Comparison of ENCODE assay signal across 14 mouse cellular contexts in genomic region chr16:29771320-29771719, GRCm38 (mm10).
DNase-seq lines count a peak whose midpoint lies in the region; ATAC-seq and TF ChIP-seq lines count a peak whose summit lies in the region.
"Had no signal": no experiment of that assay in that cellular context is flagged by ENCODE, and none has a peak within 500 bp of the region (broad histone marks: within the 10 kb centered on the region; RNA-seq: fewer than 3 reads in every experiment).

No protein-coding gene starts in this region.

- no peak for TF ChIP-seq CTCF in ES-Bruce4 (IDR thresholded peaks at IDR 0.05; ENCODE audit: low read depth, low read length)
- TF ChIP-seq CTCF in heart, adult 2 months (IDR thresholded peaks at IDR 0.05), result no peak

- 40% methylated on average over 4 of the region's 4 CpGs for WGBS in hindbrain, embryonic 16.5 days
- WGBS in hindbrain, embryonic 12.5 days, result 37% methylated on average over 4 of the region's 4 CpGs
- 44% methylated on average over 4 of the region's 4 CpGs for WGBS in forebrain, embryonic 11.5 days
- WGBS in limb, embryonic 12.5 days, result 27% methylated on average over 4 of the region's 4 CpGs
- 70% methylated on average over 4 of the region's 4 CpGs for WGBS in heart, adult 2 months

- H3K9me3 ChIP-seq in hindbrain, embryonic 16.5 days (ENCODE audit: control insufficient read depth, low read length), result no peaks in the 10 kb centered on the region
- H3K9me3 ChIP-seq in hindbrain, embryonic 12.5 days (replicated peaks), result no peaks in the 10 kb centered on the region; the same call in 1 of the 2 replicates
- H3K9me3 ChIP-seq in ES-Bruce4 (replicated peaks; ENCODE audit: control insufficient read depth, insufficient read depth, low read length, poor library complexity, severe bottlenecking), result no peaks in the 10 kb centered on the region
- H3K9me3 ChIP-seq in forebrain, embryonic 11.5 days (ENCODE audit: control insufficient read depth, low read length), result no peaks in the 10 kb centered on the region
- H3K9me3 ChIP-seq in limb, embryonic 12.5 days, result no peaks in the 10 kb centered on the region
- H3K9me3 ChIP-seq: liver, embryonic 15.5 days had no signal

- intact Hi-C loops in heart, adult 2 months (cut with DNase I), result no loop called here

- H3K27me3 ChIP-seq in hindbrain, embryonic 16.5 days (replicated peaks; ENCODE audit: control insufficient read depth, insufficient read depth, low read length), result no peaks in the 10 kb centered on the region
- peaks cover 34% of the 10 kb centered on the region for H3K27me3 ChIP-seq in hindbrain, embryonic 12.5 days
- no peaks in the 10 kb centered on the region for H3K27me3 ChIP-seq in ES-Bruce4 (ENCODE audit: control insufficient read depth, insufficient read depth, low read length, poor library complexity, severe bottlenecking)
- no peaks in the 10 kb centered on the region for H3K27me3 ChIP-seq in forebrain, embryonic 11.5 days (ENCODE audit: control insufficient read depth, insufficient read depth, low read length)
- 0 out of 2 replicates have a peak, but pooled peaks cover 4% of the 10 kb centered on the region for H3K27me3 ChIP-seq in limb, embryonic 12.5 days
- H3K27me3 ChIP-seq in heart, adult 2 months (ENCODE audit: control insufficient read depth, insufficient read depth, low read length), result no peaks in the 10 kb centered on the region
- H3K27me3 ChIP-seq: liver, embryonic 15.5 days had no signal

- no peak overlapping the region for H3K27ac ChIP-seq in hindbrain, embryonic 16.5 days (ENCODE audit: low read depth, low read length)
- H3K27ac ChIP-seq in hindbrain, embryonic 12.5 days, result no peak overlapping the region
- H3K27ac ChIP-seq in ES-Bruce4 (ENCODE audit: insufficient read depth, low read length), result peak overlapping the region; percentile 59
- H3K27ac ChIP-seq in forebrain, embryonic 11.5 days (ENCODE audit: low read depth, low read length), result no peak overlapping the region
- peak overlapping the region; percentile 85 for H3K27ac ChIP-seq in limb, embryonic 12.5 days
- no peak overlapping the region for H3K27ac ChIP-seq in heart, adult 2 months
- H3K27ac ChIP-seq: liver, embryonic 15.5 days had no signal

- H3K9ac ChIP-seq in hindbrain, embryonic 16.5 days (ENCODE audit: low read depth, low read length), result no peak overlapping the region
- no peak overlapping the region for H3K9ac ChIP-seq in hindbrain, embryonic 12.5 days
- H3K9ac ChIP-seq in ES-Bruce4 (ENCODE audit: low read depth, poor library complexity, severe bottlenecking), result 0 out of 2 replicates have a peak overlapping the region, but pooled peaks have one; percentile 43
- no peak overlapping the region for H3K9ac ChIP-seq in forebrain, embryonic 11.5 days (ENCODE audit: low read length)
- H3K9ac ChIP-seq in limb, embryonic 12.5 days (replicated peaks), result 0 out of 2 replicates have a peak overlapping the region, but pooled peaks have one; percentile 23
- no peak overlapping the region for H3K9ac ChIP-seq in heart, adult 2 months (ENCODE audit: low read depth, low read length)
- H3K9ac ChIP-seq: liver, embryonic 15.5 days had no signal

- H3K4me1 ChIP-seq in hindbrain, embryonic 16.5 days (ENCODE audit: control insufficient read depth, insufficient read depth, low read depth, low read length), result peaks cover 6% of the 10 kb centered on the region
- peaks cover 21% of the 10 kb centered on the region for H3K4me1 ChIP-seq in hindbrain, embryonic 12.5 days
- peaks cover 13% of the 10 kb centered on the region for H3K4me1 ChIP-seq in ES-Bruce4 (ENCODE audit: control insufficient read depth, insufficient read depth, low read length)
- no peaks in the 10 kb centered on the region; the same call in 1 of the 2 replicates for H3K4me1 ChIP-seq in forebrain, embryonic 11.5 days (replicated peaks; ENCODE audit: control insufficient read depth, insufficient read depth, low read length)
- peaks cover 59% of the 10 kb centered on the region for H3K4me1 ChIP-seq in limb, embryonic 12.5 days (replicated peaks)
- no peaks in the 10 kb centered on the region for H3K4me1 ChIP-seq in heart, adult 2 months (ENCODE audit: control insufficient read depth, insufficient read depth, low read length)
- H3K4me1 ChIP-seq: liver, embryonic 15.5 days had no signal

- no peak for DNase-seq in forebrain, embryonic 11.5 days (ENCODE audit: low spot score)
- no peak for DNase-seq in thymus, postnatal 14 days
- no peak for DNase-seq in heart, adult 2 months
- no peak for DNase-seq in adrenal gland, postnatal 10 days
- DNase-seq: heart, adult 11 months; heart, postnatal 36 days; kidney, postnatal 14 days; thymus, postnatal 4 days had no signal

- peak; percentile 42 for ATAC-seq in hindbrain, embryonic 16.5 days
- ATAC-seq in hindbrain, embryonic 12.5 days (ENCODE audit: low FRiP score), result no peak
- 0 out of 2 replicates have a peak, but pooled peaks have one; percentile 24 for ATAC-seq in forebrain, embryonic 11.5 days (replicated peaks; ENCODE audit: low FRiP score)
- no peak for ATAC-seq in limb, embryonic 12.5 days (ENCODE audit: insufficient number of reproducible peaks, insufficient read depth, low FRiP score, low TSS enrichment, low read depth)

- H3K79me2 ChIP-seq in heart, adult 2 months (replicated peaks; ENCODE audit: control insufficient read depth, insufficient read depth, low read length), result no peaks in the 10 kb centered on the region

- TF ChIP-seq POLR2A in ES-Bruce4 (IDR thresholded peaks at IDR 0.05; ENCODE audit: insufficient read depth, low read length), result no peak
- TF ChIP-seq POLR2A in heart, adult 2 months (IDR thresholded peaks at IDR 0.05; ENCODE audit: insufficient read depth, low read depth, low read length), result no peak

- no peaks in the 10 kb centered on the region for H3K36me3 ChIP-seq in hindbrain, embryonic 16.5 days (ENCODE audit: control insufficient read depth, insufficient read depth, low read length)
- H3K36me3 ChIP-seq in hindbrain, embryonic 12.5 days, result no peaks in the 10 kb centered on the region
- H3K36me3 ChIP-seq in ES-Bruce4 (ENCODE audit: control insufficient read depth, insufficient read depth, low read length, poor library complexity, severe bottlenecking), result no peaks in the 10 kb centered on the region
- no peaks in the 10 kb centered on the region for H3K36me3 ChIP-seq in forebrain, embryonic 11.5 days (ENCODE audit: control insufficient read depth, insufficient read depth, low read length)
- no peaks in the 10 kb centered on the region for H3K36me3 ChIP-seq in limb, embryonic 12.5 days
- H3K36me3 ChIP-seq in heart, adult 2 months (ENCODE audit: control insufficient read depth, insufficient read depth, low read length), result no peaks in the 10 kb centered on the region
- H3K36me3 ChIP-seq: liver, embryonic 15.5 days had no signal

- no peak for TF ChIP-seq EP300 in ES-Bruce4 (IDR thresholded peaks at IDR 0.05; ENCODE audit: insufficient read depth, low read depth, low read length)
- TF ChIP-seq EP300 in heart, adult 2 months (IDR thresholded peaks at IDR 0.05; ENCODE audit: insufficient read depth, low read depth, low read length), result no peak

- H3K4me3 ChIP-seq in hindbrain, embryonic 16.5 days (ENCODE audit: low read length), result no peak overlapping the region
- no peak overlapping the region for H3K4me3 ChIP-seq in hindbrain, embryonic 12.5 days
- no peak overlapping the region for H3K4me3 ChIP-seq in ES-Bruce4 (ENCODE audit: low read depth, low read length)
- no peak overlapping the region for H3K4me3 ChIP-seq in forebrain, embryonic 11.5 days (ENCODE audit: low read depth, low read length)
- H3K4me3 ChIP-seq in limb, embryonic 12.5 days (replicated peaks), result no peak overlapping the region
- H3K4me3 ChIP-seq in heart, adult 2 months, result no peak overlapping the region
- H3K4me3 ChIP-seq: liver, embryonic 15.5 days; megakaryocyte, embryonic 14.5 days had no signal

- no peak overlapping the region for H3K4me2 ChIP-seq in hindbrain, embryonic 16.5 days (ENCODE audit: low read length)
- no peak overlapping the region for H3K4me2 ChIP-seq in hindbrain, embryonic 12.5 days (replicated peaks)
- no peak overlapping the region for H3K4me2 ChIP-seq in forebrain, embryonic 11.5 days (ENCODE audit: low read depth, low read length, severe bottlenecking)
- peak overlapping the region; percentile 13; the same call in 1 of the 2 replicates for H3K4me2 ChIP-seq in limb, embryonic 12.5 days
- H3K4me2 ChIP-seq: liver, embryonic 15.5 days had no signal

Comparison
In these comparisons a context has a peak if more than half of its experiments do, and no peak if none do; other contexts are left out.
1. ATAC-seq: peak in hindbrain, embryonic 16.5 days (single experiment) and forebrain, embryonic 11.5 days (single experiment); none in hindbrain, embryonic 12.5 days (single experiment) and limb, embryonic 12.5 days (single experiment).
2. H3K27ac ChIP-seq: peak in ES-Bruce4 (single experiment) and limb, embryonic 12.5 days (single experiment); none in hindbrain, embryonic 16.5 days (single experiment), hindbrain, embryonic 12.5 days (single experiment), forebrain, embryonic 11.5 days (single experiment) and heart, adult 2 months (single experiment).
3. H3K9ac ChIP-seq: peak in ES-Bruce4 (single experiment) and limb, embryonic 12.5 days (single experiment); none in hindbrain, embryonic 16.5 days (single experiment), hindbrain, embryonic 12.5 days (single experiment), forebrain, embryonic 11.5 days (single experiment) and heart, adult 2 months (single experiment).